Mouse (Mus musculus): ENCODE data around the gene Arhgef12.

- no peak for TF ChIP-seq HCFC1 (IDR thresholded peaks at IDR 0.05; ENCODE audit: low read depth, low read length)
- no peak for TF ChIP-seq MAZ (IDR thresholded peaks at IDR 0.05; ENCODE audit: low read depth, low read length)
- no peak for TF ChIP-seq CTCF (IDR thresholded peaks at IDR 0.05 in 2 of 3, conservative IDR thresholded peaks at IDR 0.05 in 1 of 3; ENCODE audit: control insufficient read depth in 1 of 3, insufficient read depth in 1 of 3, low read depth in 2 of 3, low read length in 3 of 3, poor library complexity in 1 of 3, severe bottlenecking in 1 of 3)
- no peak for TF ChIP-seq NRF1 (IDR thresholded peaks at IDR 0.05; ENCODE audit: insufficient read depth, low read depth, low read length, poor library complexity, severe bottlenecking)
- no peak for TF ChIP-seq UBTF (IDR thresholded peaks at IDR 0.05; ENCODE audit: borderline replicate concordance, insufficient read depth, low read depth, low read length)
- TF ChIP-seq MYB (IDR thresholded peaks at IDR 0.05; ENCODE audit: low read depth, low read length), result no peak
These were observed 36.9 kb downstream of the Arhgef12 start for GRCm38 (mm10) chr9:43070153-43070552.

Data from MEL (cell line).